Mouse (Mus musculus): ENCODE measurements around the gene Fntb. TPM values are rescaled to one million over a fixed set of nuclear protein-coding genes. Genes with fewer than 3 reads are reported as not detected.

The Fntb gene
- polyA plus RNA-seq, 2 experiments from 2014 or later: 16.5 to 22.9 TPM

DNA sequence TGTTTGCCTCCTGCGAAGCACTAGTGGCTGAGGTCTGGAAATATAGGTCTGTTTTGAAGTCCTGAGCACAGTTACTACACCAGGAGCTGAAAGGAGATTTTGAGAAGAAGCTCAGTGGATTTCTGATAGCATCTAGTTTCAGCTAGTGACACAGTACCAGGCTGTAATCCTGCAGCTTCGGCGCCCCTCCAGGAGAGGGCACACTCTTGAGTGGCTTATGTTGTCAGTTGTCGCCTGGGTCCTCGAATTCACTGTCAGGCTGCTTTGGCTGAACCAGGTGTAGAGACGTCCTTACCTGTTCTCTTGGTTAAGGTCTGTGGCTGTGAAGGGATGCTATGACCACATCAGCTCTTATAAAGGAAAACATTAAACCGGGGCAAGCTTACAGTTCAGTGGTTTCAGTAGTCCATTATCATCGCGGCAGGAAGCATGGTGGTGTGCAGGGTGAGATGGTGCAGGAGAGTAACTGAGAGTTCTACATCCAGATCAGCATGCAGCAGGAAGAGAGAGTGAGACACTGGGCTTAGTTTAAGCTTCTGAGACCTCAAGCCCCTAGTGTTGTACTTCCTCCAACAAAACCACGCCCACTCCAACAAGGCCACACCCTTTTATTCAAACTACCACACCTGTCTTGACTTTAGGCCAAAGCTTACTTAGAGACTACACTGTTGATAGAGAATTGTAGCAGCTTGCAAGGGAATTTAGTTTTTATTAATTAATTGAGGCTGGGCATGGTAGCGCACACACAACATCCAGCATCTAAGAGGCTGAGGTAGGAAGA, 124.2 kb downstream of the Fntb start:
- ATAC-seq: no peak

DNA sequence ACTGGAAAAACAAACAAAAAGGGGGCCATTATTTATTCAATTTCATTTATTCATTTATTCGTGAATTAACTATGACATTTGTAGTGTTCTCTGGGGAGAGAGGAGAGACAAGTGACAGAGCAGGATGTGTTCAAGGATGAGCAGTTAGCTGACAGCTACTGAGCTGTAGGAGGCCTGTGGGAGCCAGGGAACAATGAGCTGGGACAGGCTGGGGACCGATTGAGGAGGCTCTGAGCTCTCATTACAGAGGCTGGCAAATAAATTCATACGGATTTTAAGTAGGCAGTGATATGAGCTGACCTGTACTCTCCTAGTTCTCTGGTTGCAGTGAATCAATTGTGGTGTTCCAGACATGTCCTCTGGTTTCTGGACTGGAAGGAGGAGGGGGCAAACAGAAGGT, 125.8 kb downstream of the Fntb start:
- no peak for ATAC-seq

DNA sequence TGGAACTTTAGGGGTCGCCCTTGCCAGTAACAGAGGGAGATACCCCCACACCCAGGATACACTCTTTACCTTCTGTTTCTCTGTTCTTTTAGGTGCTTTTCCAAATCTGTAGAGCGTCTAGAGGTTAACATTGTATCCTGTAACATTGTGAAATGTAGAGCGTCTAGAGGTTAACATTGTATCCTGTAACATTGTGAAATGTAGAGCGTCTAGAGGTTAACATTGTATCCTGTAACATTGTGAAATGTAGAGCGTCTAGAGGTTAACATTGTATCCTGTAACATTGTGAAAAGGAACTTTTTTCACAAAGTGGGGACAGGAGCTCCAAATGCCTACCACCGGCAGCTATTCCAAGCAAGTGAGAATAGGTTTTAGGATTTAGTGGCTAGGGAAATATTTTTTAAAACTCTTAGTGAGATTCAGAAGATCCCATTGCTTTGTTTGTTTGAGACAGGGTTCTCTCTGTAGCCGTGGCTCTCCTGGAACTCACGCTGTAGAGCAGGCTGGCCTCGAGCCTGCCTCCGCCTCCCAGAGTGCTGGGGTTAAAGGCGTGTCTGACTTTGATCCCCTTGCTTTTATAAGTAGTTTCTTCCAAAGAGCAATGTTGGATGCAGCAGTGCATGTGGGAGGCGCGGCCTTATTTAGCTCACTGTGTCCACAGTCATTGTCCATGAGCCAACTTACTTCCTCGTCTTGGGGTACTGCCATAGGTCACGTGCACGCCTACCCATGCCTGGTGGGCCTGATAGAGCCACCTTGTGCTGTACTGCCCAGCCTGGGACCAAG, 127.7 kb downstream of the Fntb start:
- no peak for ATAC-seq

DNA sequence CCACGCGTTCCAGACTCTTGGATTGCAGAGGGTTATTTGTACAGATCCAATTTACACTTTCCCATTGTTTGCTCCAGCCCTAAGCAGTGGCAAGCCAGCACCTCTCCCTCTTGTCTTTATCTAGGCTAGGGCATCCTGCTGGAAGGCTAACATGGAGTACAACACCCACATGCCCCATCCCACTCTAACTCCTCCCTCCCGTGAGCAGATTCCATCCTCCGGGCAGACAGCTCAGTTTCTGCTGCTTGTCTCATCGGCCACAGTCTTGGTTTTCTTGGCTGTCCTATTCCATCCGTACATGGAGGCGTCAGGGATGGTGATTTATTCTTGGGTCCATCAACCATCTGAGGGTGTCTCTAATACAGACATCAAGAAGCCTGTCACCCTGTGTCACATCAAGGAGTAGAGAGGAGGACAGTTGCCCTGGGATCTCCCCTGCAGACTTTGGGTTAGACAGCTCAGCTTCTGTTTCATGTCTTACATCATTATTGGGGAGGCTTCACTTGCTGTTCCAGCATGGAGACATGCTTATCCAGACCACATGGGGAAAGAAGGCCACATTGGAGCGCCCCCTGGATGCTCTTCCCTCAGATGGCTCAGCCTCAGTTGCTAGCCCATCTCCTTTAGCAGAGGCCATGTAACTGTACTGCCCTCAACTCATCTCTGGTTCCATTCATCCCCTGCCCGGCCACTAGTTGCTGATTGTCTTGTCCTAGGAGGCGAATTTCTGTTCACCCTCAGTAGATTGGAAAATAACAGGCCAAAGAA, 129.6 kb downstream of the Fntb start:
- no peak for ATAC-seq

DNA sequence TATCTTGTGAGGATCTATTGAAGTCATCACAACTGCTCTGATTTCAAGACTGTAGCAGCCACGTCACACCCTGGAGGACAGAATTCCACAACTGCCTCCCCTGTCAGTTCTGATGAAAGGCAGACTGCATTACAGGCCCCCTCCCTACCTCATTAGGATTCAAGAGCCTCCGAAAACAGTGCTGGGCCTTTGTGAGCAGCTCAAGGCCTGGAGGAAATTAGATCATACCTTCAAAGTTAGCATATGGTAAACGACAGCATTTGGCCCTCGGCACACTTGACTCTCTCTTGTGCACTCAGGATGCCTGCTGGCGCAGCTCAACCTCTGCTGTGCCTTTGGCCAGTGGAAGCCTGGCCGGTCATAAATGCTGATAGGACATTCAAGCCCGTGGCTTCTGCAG, 130.4 kb downstream of the Fntb start:
- no peak for ATAC-seq

DNA sequence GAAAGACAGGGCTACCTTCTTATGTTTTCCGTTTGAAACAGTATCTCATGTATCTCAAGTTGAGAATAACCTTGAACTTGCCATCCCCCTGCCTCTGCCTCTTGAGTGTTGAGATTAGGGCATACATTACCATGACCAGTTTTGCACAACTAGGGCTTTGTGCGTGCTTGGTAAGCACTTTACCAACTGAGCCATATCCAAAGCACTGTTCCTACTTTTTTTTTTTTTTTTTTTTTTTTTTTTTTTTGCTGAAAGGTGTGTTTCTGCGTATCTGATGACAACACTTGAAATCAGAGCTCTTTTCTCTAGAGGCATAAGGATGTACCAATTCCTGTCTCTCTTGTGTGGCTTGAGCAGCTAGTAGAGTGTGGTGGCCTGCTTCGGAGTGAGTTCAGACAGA, 131.2 kb downstream of the Fntb start:
- ATAC-seq: no peak

DNA sequence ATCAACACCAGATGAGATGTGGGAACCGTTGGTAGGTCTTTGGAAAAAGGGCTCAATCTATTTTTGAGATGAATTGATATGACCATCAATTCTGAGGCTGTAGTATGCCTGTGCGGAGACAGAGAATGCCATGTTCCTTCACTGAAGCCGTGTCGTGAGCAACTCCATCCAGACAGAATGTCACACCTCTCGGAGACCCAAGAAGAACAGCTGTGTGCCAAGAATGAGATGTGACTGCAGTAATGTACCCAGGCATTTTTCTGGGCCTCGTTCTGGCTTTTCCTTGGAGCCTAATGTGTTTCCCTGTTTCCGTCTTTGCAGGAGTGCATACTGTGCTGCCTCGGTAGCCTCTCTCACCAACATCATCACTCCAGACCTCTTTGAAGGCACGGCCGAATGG, 131.6 kb downstream of the Fntb start:
- no peak for ATAC-seq

DNA sequence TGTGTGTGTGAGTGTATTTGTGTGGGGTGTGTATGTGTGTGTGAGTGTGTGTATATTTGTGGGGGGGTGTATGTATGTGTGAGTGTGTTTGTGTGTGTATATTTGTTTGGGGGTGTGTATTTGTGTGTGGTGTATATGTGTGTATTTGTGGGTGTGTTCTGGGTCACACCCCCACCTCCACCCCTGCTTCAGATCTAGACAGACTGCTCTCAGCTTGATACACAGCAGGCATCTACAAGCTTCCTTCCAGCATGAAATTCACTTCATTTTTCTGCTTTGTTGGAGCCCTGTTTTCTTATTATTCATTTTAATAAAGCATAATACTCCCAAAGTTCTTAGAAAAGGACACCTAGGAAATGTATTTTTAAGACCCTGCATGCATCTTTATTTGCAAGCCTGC, 132.8 kb downstream of the Fntb start:
- no peak for ATAC-seq

DNA sequence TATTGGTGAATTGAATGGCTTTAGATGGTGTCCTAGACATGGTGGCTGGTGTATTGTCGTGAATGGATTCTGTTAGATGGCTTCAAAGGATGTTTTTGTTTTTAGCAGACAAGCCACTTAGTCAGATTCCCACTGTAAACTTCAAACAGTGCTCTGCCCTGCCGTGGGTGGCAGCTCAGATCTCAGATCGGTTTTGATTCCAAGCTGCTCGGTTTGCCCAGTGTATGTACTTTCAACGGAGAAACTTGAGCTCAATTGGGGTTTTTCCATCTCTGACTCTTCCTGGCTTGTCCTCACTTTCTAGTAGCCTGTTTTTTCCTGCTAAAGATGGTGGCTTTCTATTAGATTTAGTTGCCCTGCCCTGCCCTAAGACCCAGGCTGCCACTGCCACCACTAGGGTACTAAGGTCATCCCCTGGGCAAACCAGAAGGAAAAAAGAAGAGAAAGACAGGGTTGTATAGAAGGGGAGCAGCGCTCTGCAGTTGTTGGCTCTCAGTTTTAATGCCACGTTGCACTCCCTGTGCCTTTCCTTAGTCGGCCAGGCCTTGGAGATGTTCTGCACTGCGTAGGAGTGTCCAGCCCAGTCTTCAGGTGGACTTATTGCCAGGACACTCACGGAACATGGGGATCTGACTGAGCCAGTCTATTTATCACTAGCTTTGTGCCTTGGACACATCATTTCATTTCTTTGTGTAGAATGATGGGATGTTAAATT, 134.0 kb downstream of the Fntb start:
- ATAC-seq: no peak

DNA sequence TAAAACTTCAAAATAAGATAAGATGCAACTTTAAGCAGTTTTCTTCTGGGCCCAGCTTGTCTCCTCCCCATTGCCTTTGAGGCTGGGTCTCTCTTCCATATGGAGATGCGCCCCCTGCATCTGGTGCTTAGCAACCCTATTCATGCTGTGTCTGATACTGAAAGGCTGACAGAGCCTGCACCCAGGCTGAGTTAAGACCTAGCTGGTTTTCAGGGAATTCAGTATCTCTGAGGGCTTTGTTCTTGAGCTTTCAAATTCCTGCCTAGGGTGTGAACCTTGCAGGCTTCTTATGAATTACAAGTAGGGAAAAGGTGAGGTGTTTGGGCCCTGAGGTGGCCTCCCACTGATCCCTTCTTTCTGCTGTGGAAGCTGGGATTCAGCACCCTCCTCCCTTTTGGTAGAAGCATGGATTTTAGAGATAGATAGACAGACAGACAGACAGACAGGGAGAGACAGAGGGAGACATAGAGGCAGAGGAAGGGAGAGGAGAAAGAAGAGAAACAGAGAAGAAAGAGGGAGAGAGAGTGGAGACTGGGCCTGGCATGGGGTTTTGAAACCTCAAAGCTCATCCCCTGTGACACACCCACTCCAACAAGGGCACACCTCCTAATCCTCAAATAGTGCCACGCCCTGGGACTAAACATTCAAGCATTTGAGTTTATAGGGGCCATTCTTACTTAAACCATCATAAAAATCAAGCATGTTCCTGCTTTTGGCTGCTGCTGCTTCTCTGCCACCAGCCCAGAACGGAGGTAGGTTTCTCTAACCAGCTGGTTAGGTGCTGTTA, 136.3 kb downstream of the Fntb start:
- no peak for ATAC-seq

DNA sequence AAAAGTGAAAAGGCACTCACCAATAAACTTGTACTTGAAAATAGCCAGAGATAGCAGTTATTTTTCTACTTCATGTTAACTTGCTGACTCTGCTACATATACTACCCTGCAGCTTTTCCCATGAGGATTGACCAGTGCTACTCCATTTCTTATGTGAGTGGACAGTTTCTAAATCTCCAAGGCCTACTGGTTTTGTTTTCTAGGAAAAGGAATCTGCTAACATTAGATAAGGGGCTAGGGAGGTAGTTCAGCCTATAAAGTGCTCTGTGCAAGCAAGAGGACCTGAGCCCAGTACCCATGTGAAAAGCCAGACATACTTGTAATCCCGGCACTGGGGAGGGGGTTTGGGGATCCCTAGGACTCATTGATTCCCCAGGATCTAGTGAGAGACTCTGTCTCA, 140.9 kb downstream of the Fntb start:
- no peak for ATAC-seq

DNA sequence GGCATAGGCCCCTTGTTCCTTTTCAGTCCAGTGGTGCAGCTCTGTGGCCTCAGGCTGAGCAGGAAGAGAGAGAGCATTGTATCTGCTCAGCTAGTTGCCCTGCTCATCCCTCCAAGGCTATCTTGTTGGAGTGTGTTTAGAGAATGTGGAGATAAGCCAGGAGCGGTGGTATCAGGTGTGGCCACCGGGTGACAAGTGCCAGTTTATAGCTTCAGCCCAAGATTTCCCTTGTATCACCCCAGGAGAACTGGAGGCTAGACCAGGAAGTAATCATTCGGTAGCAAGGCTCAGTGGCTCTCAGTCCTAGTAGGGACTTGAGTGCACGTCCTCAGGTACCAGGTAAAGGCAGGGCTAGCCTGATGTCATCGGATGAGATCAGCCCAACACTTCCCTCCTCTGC, 143.8 kb downstream of the Fntb start:
- ATAC-seq: no peak

DNA sequence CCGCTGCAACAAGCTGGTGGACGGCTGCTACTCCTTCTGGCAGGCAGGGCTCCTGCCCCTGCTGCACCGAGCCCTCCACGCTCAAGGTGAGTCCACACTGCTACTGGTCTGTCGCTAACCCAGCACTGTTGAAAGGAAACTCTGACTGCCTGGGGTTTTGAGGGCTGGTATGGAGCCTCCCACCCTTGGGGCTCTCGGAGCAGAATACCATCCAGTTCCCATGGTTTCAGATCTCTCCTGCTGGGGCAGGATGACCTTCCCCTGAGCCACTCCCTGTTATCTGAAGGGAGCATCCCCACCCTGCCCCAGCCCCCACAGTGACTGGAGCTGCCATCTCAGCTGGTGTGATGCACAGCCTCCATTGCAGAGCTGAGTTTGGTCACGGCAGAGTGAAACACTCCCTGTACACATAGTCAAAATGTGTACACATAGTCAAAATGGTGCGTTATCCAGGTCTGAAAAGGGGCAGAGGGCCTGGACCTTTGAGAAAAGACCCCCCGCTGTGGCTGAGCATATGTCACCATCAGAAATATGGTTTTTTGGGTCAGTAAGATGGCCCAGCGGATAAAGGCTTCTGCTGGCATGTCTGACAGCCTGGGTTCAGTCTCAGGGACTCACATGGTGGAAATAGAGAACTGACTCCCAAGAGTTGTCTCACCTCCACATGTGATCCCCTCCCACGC, 145.0 kb downstream of the Fntb start:
- ATAC-seq: no peak

DNA sequence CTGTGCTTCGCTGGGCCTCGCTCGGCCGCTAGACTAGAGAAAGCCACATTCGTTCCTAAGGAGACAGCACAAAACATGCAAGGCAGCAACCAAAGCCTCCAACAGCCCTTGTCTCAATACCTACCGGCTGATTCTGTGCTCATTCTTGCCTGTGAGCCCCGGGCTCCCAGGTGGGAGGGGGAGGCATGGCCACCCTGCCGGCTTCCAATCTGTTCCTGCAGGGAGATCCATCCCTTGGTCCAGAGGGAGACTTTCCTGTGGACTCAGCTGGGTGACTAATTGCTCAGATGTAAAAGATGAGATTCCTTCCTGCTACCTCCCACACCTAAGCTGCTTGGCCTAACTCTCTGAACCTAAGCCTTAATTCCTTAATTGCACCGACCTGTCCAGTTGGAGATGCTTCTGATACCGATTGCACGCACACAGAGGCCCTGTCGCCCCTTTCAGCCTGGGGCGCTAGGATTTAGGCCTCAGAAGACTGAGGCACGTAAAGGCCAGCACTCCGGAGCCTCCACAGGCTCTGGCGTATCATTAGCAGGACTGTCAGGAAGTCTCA, 145.9 kb downstream of the Fntb start:
- ATAC-seq: no peak

DNA sequence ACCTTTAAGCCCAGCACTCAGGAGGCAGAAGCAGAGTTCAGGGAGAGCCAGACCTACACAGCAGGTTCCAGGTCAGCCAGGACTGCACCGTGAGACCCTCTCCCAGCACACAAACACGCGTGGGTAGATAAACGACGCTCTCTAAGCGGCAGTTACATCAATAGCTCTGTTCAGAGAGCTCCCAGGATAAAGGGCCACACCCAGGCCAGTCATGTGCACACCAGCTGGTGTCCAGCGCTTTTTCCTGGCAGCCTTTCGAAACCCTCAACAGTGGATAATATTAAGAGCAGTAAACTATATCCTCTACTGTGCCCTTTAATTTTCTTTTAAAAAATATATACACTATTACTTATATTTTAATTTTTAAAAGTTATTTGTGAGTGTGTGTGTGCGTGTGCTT, 146.8 kb downstream of the Fntb start:
- no peak for ATAC-seq

DNA sequence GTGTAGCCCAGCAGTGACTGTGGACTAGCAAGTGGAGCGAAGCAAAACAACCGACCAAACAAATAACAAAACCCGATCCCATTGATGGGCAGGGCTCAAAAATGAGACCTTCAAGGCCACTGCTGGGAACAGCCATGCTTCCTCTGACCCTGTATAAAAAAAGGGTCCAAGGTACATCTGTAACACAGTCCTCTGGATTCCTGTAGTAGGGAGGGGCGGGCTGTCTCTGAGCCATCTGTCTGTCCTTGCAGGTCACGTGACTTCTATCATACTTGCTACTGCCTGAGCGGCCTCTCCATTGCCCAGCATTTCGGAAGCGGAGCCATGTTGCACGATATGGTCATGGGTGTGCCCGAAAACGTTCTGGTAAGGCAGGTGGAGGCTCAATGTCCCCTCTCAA, 150.8 kb downstream of the Fntb start:
- no peak for ATAC-seq

DNA sequence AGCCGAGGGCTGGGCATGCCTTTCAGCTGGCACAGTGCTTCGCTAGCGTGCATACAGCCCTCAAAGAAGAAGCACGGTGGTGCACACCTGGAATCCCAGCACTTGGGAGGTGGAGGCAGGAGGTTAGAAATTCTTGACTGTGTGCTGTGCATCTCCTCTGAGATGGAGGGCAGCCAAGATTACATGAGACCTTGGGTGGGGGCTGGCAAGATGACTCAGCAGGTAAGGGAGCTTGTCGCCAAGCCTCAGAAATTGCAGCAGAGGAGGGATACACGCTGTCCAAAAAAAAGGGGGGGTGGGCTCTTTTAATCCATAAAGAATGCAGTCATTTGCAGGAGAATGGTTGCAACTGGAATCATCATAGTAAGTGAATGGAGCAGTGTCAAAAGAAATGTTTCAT, 152.7 kb downstream of the Fntb start:
- no peak for ATAC-seq

DNA sequence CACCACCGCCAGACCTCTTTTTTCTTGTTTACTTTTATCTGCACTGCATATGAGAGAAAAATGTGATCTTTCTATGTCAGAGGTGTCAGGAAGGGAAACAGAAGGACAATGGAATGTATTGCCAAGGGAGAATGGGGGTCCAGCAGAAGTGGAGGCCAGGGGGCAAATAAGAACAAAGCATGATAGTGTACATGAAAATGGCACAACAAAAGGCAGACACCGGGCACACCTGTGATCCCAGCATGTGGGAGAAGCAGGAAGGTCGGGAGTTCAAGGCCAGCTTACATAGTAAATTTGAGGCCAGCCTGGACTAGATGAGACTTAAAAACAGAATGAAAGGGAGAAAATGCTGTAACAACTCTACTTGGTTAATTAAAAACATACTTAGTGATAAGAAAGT, 153.5 kb downstream of the Fntb start:
- ATAC-seq: no peak

DNA sequence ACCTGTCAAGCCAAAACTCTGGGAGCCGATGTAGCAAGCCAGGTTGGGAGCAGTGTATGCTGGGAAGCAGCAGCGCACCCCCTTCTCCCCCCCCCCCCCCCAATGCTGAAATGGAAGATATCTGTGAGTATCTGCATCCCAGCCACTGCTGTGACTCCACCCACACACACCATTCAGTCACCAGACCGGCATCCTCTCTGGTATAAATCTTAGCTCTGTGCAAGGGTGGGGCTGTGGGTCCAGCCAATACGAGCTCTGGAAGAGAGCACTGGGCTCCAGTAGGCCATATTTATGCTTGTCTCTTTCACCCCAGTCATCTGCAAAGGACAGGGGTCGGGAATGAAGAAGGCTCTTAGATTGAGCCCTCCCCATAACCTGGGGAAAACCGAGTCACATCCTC, 155.0 kb downstream of the Fntb start:
- ATAC-seq: no peak

DNA sequence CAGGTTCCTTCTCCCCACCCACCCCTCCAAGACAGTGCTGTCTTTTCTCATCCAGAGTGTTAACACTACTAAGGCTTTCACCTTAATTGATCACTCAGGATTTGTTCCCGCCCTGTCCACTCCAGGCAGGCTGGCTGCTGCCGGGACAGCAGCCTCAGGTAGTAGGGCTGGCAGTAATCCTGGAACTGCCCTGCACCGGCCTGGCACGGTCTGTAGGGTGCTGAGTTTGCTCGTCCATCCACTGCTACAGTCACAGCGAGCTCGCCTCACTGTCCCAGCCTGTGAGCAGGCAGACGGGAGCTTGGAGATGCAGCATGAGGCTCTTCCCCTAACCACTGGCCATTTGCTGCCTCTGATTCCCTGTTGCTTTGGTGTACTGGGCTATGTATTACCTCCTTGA, 155.6 kb downstream of the Fntb start:
- no peak for ATAC-seq

DNA sequence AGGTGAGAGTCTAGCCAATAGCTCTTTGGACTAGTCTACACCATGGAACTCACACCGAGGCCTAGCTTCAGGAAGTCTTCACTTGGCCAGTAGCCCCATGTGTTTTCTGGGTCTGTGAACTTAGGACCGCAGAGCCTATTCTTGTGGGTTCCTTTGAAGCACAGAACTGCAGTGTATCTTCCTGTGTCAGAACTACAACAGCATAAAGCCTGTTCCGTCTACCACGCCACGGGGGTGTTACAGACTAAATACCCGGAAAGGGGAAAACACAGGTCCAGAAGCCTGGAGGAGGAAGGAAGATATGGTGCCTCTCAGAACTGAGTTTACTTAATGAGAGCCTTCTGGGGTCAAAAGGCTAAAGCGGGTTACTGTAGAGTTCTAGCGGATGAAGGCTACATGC, 157.7 kb downstream of the Fntb start:
- peak; percentile 63 for ATAC-seq

Measured in activated CD4-positive, CD25-positive, alpha-beta regulatory T cell, adult 4 months (primary cell).